Mouse (Mus musculus): Measurements from ENCODE around the gene Rad54l2.

Rad54l2 gene

GRCm38 (mm10) chr9:106752135-106752534 lies 36.9 kb downstream of the Rad54l2 start:
- no peak for DNase-seq (ENCODE audit: low read depth)

- no peak for DNase-seq (ENCODE audit: low read depth)
These were observed 49.0 kb downstream of the Rad54l2 start for GRCm38 (mm10) chr9:106739962-106740361.

DNA sequence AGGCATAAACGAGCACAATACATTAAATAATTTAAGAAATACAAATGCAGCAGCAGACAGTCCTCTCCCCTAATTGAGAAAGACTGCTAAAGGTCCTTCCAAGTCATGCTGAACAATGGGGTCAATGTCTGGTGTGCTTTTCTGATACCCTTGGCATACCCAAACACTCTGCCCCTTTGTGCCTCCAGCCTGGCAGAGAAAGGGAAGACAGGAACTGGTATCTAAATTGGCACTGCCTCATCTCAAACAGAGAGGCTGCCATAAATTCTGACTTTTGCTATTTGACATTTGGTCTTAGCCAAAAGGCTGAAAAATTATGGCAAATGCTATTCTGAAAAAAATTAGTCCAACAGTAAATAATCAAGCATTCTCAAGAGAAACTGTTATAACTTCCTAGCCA lies 49.9 kb downstream of the Rad54l2 start:
- DNase-seq (ENCODE audit: low read depth) = no peak

DNA sequence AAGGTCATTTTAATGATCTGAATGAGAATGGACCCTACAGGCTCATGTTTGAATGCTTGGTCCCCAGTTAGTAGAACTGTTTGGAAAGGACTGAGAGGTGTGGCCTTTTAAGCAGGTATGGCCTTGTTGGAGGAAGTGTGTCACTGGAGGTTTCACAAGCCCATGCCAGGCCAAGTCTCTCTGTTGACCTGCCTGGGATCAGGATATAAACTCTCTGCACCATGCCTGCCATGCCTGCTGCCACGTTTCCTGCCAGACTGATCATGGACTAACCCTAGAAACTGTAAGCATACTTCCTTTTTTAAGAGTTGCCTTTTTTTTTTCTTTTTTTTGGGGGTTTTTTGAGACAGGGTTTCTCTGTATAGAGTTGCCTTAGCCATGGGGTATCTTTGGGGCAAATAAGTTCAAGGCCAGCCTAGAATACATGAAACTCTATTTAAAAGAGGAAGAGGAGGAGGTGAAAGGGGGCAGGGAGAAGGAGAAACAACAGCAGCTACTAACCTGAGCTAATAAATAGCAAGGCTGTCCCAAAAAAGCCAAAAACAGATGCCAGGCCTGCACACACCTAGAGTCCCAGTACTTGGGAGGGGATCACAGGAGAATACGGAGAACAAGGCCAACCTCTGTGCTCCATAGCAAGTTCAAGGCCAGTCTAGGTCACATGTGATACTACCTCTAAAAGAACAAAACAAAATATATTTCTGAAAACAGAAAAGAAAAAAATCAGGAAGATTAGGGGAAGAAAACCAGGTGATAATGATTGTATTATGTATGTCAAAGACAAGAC lies 50.6 kb downstream of the Rad54l2 start:
- DNase-seq (ENCODE audit: low read depth) = no peak

DNA sequence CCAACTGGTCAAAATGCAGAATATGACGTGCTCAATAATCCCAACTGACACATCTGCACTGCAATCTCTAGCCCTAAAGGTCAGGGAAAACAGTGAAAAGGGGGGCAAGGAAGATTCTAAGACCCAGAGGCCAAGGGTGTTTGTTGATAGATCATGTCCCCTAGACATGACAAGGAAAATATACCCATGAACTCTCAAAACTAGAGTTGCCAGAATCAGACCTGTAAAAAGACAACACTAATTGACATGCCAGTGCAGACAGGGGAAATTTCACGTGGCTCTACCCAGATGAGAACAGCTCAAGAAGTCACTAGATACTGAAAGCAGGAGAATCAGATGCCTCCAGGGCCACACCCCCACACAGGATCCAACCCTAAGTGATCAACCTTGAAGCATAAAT lies 55.3 kb downstream of the Rad54l2 start:
- no peak for DNase-seq (ENCODE audit: low read depth)

GRCm38 (mm10) chr9:106729416-106729815 lies 59.6 kb downstream of the Rad54l2 start:
- DNase-seq (ENCODE audit: low read depth) = no peak

DNA sequence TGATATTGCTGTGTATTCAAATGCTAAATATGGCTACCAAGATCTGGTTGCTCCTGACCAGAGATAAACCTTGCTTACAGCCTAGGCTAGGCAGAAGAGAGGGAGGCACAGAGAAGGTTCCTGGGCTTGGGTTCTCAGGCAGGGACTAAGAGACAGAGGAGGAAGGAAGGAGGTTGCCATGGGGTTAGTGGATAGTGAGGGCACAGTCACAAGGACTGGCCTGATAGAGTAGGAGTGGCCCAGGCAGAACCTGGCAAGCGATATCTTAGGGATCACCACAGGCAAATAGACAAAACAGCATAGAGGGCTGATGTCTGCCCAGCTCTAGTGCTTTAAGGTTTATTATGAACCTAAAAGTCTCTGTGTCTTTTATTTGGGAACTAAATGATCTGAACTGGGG lies 62.1 kb downstream of the Rad54l2 start:
- no peak for DNase-seq (ENCODE audit: low read depth)

DNA sequence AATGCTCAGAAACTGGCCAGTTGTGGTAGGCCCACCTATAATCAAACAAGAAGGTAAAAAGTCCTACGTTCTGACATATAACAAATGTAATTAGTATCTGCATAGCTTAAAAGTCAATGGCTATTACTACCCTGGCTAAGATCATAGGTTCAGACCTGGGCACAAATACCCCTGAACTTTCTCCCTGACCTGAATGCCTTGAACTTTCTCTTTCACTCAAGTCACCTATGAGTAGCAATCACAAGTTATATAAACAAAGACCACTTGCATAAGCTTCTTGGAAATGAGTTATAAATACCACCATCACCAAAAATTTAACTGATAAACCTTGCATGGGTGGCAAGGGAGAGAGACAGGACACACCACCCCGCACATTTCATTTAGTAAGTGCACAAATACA lies 63.6 kb downstream of the Rad54l2 start:
- no peak for DNase-seq (ENCODE audit: low read depth)

DNA sequence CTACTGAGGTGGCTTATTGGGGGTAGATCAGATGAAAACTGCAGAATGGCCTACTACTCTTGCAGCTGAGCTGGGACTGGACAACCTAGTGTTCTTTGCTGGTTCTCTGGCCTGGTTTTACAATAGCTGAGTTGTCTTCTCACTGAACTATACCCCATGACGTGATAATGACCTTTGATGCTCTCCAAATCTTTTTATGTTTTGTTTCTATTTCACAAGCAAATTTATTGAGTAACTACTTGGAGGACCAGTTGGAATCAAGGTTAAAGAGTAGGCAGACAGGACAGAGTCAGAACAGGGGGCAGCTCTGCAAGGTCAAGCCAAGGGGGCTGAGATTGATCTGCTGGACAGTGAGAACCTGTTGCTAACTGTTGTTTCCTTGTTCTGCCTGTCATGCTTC lies 64.1 kb downstream of the Rad54l2 start:
- DNase-seq (ENCODE audit: low read depth) = no peak

DNA sequence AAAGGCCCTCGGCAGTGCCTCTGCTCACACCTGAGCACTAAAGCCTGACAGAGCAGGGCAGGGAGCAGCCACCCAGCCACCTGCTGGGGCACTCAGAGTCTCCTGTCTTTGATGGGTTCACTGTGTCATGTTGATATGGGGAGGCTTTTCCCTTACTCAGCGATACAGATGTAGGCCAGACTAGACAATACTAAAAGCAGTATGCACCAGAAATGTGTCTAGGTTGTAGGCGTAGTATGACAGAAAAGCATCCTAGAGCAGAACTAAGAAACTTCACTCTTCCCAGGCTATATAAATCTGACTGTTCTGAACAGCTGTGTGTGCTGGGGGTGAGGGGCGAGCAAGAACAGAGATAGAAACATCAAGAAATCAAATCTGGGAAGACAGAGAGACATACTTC lies 72.3 kb downstream of the Rad54l2 start:
- DNase-seq (ENCODE audit: low read depth) = no peak

- no peak for DNase-seq (ENCODE audit: low read depth)
These were observed 72.8 kb downstream of the Rad54l2 start for GRCm38 (mm10) chr9:106716232-106716631.

GRCm38 (mm10) chr9:106712470-106712869 lies 76.5 kb downstream of the Rad54l2 start:
- DNase-seq (ENCODE audit: low read depth) = no peak

DNA sequence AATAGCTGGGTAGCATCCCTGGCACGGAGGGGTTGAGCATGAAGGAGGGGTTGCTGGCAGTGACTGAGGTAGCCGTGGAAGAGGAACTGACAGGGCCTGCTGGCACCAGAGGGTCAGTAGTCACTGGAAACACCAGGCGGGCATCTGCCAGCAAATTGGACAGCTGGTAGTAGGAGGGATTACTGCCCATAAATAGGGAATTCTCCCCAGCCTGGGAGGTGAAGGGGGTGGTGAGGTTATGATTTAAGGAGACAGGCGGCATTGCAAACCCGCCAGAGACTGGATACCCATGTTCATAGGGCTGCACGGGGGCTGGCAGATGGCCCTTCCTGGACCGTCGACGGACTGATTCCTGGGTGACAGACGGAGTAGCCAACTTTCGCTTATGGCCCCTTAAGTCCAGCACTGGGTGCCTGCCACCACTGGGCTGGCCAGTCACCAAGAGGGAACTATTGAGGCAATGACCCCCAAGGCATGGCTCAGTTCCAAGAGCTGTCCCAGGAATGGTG lies 96.0 kb downstream of the Rad54l2 start:
- no peak for DNase-seq (ENCODE audit: low read depth)

DNA sequence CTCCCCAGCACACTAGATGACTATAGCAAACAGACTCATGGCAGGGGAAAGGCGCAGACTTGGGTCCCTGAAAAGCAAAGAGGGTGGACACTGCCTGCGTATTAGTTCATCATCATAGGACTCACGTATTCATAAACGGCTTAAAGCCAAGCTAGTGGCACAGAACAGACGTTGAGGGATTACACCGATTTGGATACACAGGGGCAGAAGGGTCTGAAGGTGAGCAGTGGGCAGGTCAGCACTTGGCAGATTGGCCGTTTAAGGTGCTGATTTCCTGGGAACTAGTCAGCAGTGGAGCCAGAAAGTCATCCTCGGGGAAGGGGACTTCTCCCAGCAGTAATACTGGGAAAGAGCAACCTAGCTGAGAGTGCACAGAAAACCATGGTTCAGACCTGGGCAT lies 100.2 kb downstream of the Rad54l2 start:
- DNase-seq (ENCODE audit: low read depth) = no peak

- DNase-seq (ENCODE audit: low read depth) = no peak
These were observed 101.9 kb downstream of the Rad54l2 start for GRCm38 (mm10) chr9:106686983-106687650.

- peak; percentile 57 for DNase-seq (ENCODE audit: low read depth)
These were observed 103.5 kb downstream of the Rad54l2 start, which contains the start of gene Tex264 for GRCm38 (mm10) chr9:106685249-106686101. Tex264 (minus strand) TSS chr9:106685927.

- DNase-seq (ENCODE audit: low read depth) = no peak
These were observed 104.1 kb downstream of the Rad54l2 start for GRCm38 (mm10) chr9:106684918-106685248.

- DNase-seq (ENCODE audit: low read depth) = no peak
These were observed 104.7 kb downstream of the Rad54l2 start for GRCm38 (mm10) chr9:106684093-106684872.

DNA sequence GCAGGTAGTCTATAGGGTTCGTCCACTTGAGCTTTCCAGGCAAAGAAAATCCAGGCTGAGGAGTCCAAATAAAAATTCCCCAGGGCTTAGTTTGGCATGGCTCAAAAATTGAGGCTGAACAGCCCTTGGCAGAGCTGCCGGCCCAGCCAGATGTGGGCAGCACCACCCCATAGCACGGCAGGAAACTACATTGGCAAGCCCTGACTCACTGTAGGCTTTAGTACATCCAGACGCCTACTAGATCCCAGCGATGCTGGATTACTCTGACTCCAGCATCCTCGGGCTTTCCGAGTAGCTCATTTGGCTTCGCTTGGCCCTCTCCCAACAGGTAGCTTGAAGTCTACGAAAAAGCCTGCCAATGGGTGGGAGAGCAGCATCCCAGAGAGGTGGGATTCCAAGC lies 108.0 kb downstream of the Rad54l2 start:
- DNase-seq (ENCODE audit: low read depth) = peak; percentile 45

DNA sequence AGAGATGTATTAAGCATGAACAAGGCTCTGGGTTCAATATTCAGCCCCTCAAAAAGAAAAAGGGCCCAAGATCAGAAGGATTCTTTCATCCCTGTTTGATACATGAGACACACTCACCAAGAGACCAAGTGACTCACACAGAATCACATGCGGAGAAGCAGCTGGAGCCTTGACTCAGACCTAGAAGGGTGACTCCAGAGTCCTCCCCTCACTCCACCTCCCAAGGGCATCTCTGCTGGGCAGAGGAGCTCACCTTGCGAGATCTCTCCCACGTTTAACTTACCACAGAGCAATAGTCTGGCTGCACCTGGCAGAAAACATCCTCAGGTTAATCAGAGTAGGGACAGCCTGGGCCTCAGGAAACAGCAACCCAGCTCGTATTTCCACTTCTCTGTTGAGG lies 110.8 kb downstream of the Rad54l2 start:
- DNase-seq (ENCODE audit: low read depth) = no peak

- no peak for DNase-seq (ENCODE audit: low read depth)
These were observed 111.3 kb downstream of the Rad54l2 start for GRCm38 (mm10) chr9:106677702-106678101.

GRCm38 (mm10) chr9:106676571-106676970 lies 112.4 kb downstream of the Rad54l2 start:
- DNase-seq (ENCODE audit: low read depth) = no peak

Measured in fibroblast of lung, adult 2 months (primary cell).